Mouse (Mus musculus) heart, adult 11 months (tissue): Measurements from ENCODE around the gene Suds3.

Source experiments
- DNase-seq: peaks from one replicate; pipeline ENCODE4 v3.0.0; 2022

The Suds3 gene

DNA sequence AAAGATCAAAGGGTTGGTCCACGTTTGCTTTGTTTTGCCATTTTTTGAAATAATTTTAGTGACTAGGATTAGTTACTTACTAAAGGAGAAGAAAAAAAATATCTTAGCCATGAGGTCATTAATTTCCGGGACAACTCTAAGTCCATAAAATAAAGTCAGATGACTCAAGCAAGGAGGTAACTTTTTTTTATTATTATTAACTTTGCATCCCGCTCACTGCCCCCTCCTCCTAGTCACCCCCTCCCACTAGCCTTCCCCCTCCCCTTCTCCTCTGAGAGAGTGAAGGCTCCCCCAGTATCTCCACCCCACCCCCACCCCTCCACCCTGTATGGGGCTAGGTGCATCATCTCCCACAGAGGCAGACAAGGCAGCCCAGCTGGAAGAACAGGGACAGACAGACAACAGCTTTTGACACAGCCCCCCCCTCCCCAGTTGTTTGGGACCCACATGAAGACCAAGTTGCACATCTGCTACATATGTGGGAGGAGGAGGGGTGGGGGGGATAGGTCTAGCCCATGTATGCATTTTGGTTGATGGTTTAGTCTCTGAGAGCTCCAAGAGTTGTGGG, 19.1 kb upstream of the Suds3 start:
- peak; percentile 89 for DNase-seq

- peak; percentile 90 for DNase-seq
Measured at GRCm38 (mm10) chr5:117134066-117134888, 18.4 kb upstream of the Suds3 start.

DNA sequence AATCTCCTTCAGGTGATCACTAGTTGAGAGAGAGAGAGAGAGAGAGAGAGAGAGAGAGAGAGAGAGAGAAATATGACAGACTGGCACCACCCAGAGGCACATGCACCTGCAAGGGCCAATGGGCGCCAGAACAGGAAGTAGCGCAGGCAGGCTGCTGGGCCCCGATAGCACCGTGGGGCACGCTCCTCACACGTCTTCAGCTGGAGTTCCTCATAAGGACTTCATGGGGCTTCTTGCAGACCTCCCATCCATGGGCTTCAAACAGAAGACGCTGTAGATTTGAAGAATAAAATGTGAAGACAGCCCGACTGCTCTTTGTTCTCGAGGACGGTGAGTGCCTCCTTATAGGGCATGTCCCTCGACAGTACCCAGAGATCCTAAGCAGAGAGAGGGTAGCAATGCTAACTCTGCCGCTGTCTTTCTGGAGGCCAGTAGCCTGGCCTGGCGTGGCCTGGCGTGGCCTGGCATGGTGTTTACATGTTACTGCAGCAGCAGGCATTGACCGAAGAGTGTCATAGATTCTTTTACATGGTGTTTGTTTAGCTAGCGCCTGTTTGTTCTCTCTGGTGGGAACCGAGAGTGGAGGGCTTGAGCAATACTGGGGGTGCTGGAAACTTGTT, 17.6 kb upstream of the Suds3 start:
- DNase-seq = peak; percentile 96

DNA sequence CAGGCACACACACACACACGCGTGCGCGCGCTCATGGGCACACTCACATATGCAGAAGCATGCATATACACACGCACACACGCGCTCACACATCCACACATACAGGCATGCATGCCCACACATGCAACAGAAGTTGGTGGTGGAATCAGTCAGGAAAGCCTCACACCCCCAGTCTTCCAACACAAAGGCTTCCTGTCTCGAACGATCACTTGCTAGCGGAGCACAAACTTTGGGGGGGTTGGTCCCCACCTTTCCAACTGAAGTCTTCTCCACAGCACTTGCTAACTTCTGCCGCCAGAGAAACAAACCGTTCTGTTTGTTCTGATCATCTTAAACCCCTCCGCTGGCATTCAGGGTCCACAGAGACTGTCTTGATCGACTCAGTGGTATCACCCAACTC, 14.8 kb upstream of the Suds3 start:
- no peak for DNase-seq

GRCm38 (mm10) chr5:117127051-117127450, 11.1 kb upstream of the Suds3 start:
- no peak for DNase-seq

- no peak for DNase-seq
Measured at GRCm38 (mm10) chr5:117125482-117126346, 9.8 kb upstream of the Suds3 start.

DNA sequence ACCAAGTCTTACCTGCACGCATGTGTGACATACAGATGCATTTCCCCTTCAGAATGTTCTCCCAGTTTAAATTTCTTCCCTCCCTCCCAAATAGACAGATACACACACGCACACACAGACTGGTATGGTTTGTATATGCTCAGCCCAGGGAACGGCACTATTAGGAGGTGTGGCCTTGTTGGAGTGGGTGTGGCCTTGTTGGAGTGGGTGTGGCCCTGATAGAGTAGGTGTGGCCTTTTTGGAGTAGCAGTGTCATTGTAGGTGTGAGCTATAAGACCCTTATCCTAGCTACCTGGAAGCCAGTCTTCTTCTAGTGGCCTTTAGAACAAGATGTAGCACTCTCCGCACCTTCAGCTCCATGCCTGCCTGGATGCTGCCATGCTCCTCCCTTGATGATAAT, 7.9 kb upstream of the Suds3 start:
- DNase-seq = no peak

DNA sequence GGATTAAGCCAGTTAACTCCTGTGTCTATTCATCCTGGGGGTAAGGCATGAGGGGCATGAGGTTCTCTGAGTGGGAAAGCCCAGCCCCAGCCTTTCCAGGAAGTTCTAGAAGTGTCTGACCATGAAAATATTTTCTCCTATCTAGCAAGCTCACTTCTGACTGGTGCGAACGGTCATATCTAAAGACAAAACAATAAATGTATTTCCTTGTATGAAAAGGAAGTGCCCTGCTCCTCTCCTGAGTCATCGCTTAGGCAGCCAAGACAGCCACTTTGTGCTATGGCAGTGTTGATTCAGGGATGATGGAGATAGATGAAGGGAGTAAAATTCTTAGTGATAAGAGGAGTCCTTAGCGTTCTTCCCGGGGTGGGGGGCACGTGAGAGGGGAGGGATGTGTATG, 7.2 kb upstream of the Suds3 start:
- DNase-seq = no peak

GRCm38 (mm10) chr5:117121657-117122056, 5.7 kb upstream of the Suds3 start:
- no peak for DNase-seq

DNA sequence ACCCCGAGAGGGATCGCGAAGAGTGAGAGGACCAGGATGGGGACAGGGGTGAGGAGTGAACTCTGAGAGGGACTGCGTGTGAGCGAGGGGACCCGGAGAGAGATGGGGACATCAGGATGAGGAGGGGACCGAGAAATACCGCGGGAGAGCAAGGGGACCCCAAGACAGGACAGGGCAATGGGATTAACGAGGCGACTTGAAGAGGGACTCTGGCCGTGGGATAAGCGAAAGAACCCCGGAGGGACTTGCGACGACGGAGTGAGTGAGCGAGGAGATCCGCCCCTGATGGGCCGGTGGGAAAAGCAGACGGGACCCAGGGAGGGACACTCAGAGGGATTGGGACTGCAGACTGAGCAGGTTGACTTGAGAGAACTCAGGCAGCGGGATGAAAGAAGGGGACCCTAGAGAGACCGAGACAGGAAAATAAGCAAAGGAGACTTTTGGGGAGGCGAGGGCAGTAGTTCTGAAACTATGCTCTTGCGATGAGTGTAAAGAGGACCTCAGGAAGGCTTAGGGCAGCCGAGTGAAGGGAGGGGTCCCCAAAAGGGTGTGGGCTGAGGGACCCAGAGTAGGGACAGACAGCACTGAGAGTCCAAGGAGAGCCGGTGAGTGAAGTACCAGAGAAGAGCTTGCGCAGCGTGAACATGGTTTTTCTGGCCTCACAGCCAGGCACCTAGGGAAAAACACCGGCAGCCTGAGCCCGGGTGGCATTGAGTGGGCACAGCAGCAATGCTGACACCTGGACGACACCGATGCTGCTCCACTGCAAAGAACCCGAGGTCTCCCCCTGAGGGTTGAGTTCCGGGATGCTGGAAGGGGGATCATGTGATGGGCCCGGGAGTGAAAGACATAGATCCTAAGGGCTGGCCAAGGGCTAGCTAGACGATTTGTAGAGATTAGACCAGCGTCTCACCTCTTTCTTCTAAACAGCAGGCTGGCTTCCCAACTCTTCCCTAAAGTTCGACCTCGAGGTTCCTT, 4.9 kb upstream of the Suds3 start:
- DNase-seq = peak; percentile 93

- peak; percentile 100 for DNase-seq
Measured at GRCm38 (mm10) chr5:117119777-117120488, 4.0 kb upstream of the Suds3 start, which contains the start of gene Taok3. Gene Taok3, plus strand, starts transcription at chr5:117120129.

DNA sequence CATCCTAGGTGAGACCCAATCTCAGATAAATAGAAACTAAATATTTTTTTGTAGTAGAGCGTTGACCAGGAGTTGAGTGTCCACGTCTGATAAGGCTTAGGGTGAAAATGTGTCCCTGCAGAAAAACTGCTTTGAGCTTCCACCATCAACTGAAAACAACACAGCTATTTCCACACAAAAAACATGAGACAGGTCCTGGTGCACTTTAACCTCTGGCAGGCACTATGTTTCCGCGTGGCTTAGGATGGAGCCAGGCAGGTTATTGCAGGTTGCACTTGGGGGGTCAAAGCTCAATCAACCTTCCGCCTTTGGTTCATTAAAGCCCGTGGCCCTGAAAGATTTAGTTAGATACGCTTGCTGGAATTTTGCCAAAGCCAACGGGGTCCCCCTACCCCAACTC, 2.9 kb upstream of the Suds3 start:
- peak; percentile 92 for DNase-seq

DNA sequence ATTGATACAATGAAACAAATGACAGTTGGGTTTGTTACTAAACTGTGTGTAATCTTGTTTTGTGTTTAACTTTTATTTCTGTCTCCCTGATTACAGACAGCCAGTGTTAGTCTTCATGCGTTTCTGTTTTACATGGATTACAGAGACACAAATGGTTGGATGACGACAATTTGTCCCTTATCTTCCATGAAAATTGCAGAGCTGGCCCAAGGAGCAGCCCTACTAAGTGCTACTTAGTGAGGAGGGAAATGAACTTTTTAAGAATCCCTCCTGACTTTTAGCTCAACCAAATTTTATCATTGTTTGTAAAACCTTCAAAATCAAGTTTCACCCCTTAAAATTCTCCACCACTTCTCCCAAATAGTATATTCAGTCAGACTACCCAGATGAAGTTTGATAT, 2.3 kb upstream of the Suds3 start:
- no peak for DNase-seq

GRCm38 (mm10) chr5:117117716-117118115, 1.8 kb upstream of the Suds3 start:
- no peak for DNase-seq

DNA sequence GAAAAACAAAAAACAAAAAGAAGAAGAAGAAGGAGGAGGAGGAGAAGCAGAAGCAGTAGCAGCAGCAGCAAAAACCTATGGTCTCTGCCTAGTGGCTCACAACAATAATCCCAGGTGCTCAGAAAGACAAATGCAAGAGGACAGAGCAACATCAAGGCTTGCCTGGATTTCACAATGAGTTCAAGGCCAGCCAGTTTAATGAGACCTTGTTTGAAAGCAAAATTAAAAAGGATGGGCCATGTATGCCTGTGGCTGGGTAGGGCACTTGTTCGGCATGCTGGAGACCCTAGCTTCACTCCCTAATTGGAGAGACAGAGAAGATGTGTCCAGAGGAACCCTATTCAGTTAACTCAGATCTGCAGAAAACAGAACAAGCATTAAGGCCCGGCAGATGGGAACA, 1.3 kb upstream of the Suds3 start:
- no peak for DNase-seq

DNA sequence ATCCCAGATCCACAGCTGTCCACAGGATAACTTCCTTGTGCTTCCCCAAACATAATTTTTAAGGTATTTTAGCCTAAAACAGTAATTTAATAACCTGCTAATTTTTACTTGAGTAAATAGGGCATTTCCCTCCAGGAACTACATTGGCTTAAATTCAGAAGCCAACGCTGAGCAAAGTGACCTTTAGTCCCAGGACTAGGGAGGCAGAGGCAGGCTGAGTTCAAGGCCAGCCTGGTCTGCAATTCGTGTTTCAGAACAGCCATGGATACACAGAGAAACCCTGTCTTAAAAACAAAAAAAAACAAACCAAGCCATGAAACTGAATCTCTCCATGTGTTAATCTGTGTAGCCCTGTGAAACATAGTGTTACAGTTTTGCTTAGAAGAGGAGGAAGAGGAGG, 747 bp upstream of the Suds3 start:
- no peak for DNase-seq

- DNase-seq = peak; percentile 94
Measured at GRCm38 (mm10) chr5:117115193-117115767, 633 bp downstream of the Suds3 start.

GRCm38 (mm10) chr5:117114581-117115192, 1.2 kb downstream of the Suds3 start:
- no peak for DNase-seq

DNA sequence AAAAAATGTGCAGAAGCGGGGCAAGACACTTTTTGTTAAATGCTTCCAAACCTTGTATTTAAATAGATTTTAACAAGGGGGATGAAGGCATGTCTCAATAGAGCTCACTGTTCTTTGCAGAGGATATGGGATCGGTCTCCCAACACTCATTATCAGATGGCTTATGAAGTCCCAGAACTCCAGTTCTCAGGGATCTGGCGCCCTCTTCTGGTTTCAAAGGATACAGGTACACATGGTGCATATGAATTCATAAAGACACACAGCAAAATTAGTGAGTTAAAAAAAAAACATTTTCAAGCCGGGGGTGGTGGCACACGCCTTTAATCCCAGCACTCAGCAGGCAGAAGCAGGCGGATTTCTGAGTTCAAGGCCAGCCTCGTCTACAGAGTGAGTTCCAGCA, 2.6 kb downstream of the Suds3 start:
- no peak for DNase-seq

DNA sequence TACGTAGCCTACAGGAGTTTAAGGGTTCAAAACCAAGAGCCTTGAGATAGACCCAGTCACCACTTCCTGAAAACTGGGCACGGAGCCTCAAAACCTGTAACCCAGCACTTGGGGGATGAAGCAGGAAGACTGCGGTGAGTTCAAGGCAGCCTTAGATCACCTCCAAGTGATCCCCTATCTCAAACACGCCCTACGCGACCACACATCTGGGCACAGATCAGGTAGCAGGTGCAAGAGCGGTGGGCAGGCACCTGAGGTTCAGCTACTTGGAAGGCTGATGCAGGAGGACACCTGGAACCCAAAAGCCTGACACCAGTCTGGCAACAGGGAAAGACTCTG, 4.2 kb downstream of the Suds3 start:
- DNase-seq = no peak
